Mouse (Mus musculus) 3T3-L1 (cell line): ENCODE measurements at regions not wholly inside any gene's neighbourhood (a gene's known extent, or its start where the extent isn't known, plus 50 kb on each side); places are given as distances from the start of the nearest gene placed in this dataset.
"Not testable (repeated sequence)": the region's sequence is repeated elsewhere in the genome, so short reads cannot be mapped to it uniquely, and the experiment has no call there.

ENCODE experiments used
- DNase-seq: peaks from one replicate; pipeline ENCODE4 v3.0.0-alpha.2; 2015; ENCODE audit warnings: low read depth, low spot score

DNA sequence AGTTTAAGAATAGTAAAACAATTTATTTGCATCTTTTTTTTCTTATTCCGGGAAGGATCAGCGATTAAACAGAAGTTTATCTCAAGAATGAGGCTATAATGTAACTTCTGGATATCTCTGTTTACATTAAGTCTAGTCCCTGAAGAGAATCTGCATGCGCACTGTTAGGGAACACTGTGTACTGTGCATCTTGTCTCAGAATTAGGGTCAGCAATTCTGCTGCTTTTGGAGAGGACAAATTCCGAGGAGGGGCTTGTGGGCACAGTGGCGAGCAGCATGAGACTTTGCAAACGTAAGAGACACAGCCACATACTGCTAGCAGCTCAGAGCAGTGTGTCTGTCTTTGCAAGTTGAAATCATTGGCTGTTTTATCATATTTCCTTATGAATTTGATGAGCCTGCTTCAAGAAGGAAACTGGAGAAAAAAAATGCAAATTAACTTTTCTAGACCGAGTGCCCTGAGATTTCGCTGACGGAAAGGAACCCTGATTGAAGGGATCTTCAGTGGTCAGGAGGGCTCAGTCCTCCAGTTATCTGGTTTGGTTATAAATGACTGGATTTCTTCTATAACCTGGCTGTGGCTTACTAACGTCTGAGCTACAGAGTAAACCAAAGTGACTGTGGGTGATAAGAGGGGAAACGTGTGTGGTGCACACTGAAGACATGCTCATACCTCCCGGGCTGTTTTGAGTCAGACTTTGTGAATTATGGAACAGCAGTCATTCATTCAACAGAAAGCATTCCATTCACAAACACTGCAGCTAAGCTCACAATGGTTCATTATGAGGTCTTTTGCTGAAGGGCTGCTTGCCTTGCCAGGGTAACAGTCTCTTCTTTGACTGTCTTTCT, 305.1 kb downstream of the Ets1 start:
- DNase-seq: no peak

DNA sequence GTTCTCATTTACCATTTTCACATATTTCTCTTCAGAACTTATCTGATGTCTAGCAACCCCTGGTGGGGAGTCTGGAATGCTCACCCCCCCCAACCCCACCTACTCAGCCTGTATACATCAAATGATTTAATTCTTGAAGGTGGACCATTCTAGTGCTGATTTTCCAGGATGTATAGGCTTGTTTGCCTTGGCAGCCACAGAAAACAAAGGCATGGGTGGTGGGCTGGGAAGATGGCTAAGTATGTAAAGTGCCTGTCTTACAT, 305.7 kb downstream of the Ets1 start:
- peak; percentile 23 for DNase-seq

GRCm38 (mm10) chr9:32947221-32947620, 311.2 kb downstream of the Ets1 start:
- no peak for DNase-seq

- DNase-seq: no peak
Measured at GRCm38 (mm10) chr9:32949036-32949435, 313.0 kb downstream of the Ets1 start.

GRCm38 (mm10) chr9:32958716-32959115, 322.7 kb downstream of the Ets1 start:
- peak; percentile 48 for DNase-seq

DNA sequence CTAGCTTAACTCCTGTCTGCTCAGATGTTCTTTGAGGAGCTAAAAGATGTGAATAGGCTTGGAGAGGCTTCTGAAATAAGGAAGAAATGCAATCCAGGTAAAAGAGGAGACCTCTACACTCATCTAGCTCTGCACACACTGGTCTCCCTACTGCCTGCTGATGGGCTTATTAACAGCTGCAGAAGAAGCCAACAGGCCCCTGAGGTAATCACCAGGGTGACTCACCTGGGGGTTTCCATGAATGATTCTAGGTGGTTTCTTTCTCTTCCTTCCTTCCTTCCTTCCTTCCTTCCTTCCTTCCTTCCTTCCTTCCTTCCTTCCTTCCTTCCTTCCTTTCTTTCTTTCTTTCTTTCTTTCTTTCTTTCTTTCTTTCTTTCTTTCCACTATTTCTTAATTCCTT, 323.4 kb downstream of the Ets1 start:
- not testable (repeated sequence) for DNase-seq

- no peak for DNase-seq
Measured at GRCm38 (mm10) chr9:32962679-32963205, 326.7 kb downstream of the Ets1 start.

- no peak for DNase-seq
Measured at GRCm38 (mm10) chr9:32968446-32968845, 332.4 kb downstream of the Ets1 start.

GRCm38 (mm10) chr9:32971421-32971820, 335.4 kb downstream of the Ets1 start:
- DNase-seq: no peak

- no peak for DNase-seq
Measured at GRCm38 (mm10) chr9:32971926-32972325, 335.9 kb downstream of the Ets1 start.

- DNase-seq: no peak
Measured at GRCm38 (mm10) chr9:32972431-32973052, 336.5 kb downstream of the Ets1 start.

DNA sequence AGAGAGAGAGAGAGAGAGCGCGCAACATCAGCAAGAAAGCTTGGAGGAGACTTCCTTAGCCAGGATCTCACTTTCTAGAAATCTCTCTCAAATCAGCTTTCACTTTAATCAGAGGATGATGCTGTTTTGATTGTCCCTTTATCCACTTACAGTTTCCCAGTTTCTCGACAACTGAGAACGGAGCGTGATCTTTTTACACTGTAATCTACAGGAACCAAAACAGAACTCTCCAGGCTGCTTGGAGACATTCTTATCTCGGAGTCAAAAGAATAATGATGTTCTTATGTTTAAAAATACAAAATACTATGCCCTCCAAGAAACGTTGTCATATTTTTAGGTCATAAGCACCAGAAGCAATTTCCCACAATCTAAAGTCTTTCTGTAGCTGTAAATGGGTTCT, 341.7 kb downstream of the Ets1 start:
- no peak for DNase-seq

DNA sequence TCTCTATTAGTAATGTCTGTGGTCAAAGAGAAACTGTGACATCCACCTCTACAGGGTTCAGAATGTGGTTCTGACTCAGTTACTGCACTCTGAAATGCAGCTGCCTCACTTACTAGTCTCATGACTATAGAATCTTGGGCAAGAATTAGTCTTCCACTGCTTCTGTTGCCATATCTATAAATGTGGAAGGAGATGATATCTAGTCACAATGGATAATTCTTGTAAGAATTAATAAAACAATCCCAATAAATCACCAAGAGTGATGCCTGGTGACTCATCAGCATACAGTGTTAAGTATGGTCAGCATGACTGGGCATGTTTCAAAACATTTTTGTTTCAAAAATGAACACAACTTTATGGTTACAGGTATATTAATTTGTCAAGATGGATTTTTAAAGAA, 344.8 kb downstream of the Ets1 start:
- peak; percentile 79 for DNase-seq

- no peak for DNase-seq
Measured at GRCm38 (mm10) chr9:32983182-32983581, 347.2 kb downstream of the Ets1 start.

DNA sequence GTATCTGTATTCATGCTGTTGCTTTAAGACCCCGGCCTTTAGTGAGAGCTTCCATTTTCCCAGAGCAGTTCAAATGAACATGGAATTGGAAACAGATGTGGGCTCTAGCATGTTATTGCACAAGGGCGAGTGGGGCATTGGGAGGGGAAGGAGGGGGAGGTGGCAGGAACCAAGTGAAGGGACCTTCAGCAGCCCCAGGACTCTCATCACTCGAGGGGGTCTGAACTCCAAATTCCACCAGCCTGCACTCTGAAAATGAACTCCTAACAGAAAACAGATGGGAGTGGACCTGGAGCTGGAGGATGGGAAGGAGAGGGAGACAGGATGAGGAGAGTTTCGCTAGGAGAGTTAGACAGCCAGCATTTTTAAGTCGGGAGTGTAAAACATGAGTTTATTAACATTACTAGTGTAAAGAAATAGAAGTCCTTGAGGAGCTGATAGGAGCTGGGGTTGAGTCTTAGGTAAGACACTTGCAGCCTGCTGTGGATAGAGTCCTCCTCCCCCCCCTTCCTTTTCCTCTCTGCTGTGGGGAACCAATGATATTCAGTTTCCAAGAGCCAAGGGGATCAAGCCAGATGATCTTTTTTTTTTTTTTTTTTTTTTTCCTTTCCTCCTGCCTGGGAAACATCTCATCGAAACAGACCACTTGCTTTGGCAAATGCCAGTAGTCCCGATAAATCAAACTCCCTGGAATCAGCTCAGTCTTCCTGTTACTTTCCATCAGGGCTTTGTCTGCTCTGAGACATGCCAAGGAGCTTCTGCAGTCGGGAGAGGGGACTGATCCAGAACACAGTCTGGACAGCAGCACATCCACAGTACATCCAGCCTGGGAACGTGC, 351.0 kb downstream of the Ets1 start:
- peak; percentile 79 for DNase-seq

DNA sequence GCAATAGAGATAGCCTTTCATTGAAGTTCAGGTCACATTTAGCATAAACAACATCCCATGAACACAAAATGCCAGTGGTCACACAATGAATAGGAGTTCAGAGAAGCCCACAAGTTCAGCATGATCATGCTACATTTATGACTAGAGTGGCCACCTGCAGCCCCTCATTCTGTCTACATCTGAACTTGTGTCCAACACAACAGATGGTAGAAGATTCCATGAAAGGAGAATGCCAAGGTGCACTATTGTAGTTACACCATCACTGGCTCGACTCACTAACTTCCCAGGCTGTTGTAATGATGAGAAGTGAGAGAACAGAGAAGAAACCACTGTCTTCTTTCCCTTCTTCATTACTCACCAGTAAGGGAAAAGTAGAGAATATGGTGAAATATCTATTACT, 353.0 kb downstream of the Ets1 start:
- DNase-seq: no peak

DNA sequence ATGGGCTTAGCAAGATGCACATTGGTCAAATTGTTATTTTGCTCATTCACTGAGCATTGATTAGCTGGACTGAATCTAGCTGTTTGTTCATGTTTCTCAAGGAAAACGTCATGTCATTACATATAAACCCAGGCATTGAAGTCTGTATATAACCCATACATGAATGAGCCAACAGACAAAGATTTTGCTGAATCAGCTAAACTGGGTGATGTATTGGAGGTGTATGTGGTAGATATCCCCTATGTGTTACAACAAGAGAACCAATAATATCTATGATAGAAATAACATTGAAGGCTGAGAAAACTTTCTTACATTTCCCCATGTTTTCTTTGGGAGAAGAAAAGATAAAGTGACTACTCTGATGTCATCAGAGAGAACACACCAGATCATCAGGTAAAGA, 362.3 kb downstream of the Ets1 start:
- DNase-seq: no peak

DNA sequence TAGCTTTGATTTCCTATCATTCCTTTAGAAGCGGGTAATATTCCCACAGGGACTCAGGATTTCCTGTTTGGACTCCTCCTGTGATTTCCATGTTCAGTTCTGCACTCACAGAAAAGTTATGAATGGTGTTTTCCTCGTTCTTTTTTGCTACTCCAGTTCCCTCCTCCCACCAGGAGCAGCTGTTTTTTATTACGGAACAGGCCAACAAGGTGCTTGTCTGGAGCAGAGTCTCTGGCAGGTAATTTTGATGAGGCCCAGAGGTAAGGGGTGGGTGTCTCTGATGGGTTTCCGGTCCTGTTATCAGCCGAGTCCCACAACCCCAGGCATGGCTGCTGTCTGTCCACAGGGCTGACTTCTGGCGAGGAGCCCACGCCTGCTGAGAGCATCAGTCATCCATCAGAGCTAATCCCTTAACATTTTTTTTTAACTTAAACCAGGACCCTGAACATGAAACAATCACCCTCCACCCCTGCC, 364.7 kb downstream of the Ets1 start:
- peak; percentile 64 for DNase-seq

DNA sequence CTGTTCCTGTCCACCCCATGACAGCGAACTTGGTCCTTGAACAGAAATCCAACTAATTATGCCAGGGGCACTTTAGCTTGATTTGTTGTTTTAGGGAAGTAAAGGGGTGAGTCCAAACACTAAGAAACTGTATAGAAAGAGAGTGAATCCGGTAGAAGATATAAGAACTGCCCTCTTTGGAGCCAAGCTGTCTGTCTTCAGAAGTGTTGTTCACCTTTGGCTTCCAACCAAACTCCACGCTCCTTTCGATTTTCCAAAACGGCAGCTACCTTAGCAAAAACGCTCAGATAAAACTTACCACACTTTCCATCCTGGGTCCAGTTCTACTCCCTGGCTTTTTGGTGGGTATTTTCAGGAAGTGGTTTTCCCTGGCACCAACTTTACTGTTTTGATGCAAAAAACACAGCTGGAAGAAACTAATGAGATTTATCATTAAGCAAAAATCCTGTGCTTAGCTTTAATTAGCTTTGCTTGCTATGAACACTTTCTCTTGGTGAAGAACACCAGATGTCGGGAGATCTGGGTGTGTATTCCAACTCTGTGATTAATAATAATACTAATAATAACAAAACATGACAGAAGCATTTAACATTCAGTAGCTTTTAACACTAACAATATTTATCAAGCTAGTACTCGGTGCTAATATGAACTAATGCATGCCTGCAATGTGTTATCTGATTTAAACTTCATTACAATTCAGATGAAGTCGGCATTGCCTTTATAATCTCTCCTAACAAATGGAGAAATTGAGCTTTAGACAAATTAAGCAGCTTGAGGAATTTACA, 365.3 kb downstream of the Ets1 start:
- peak; percentile 36 for DNase-seq

GRCm38 (mm10) chr9:33003880-33004279, 367.9 kb downstream of the Ets1 start:
- peak; percentile 91 for DNase-seq

- peak; percentile 46 for DNase-seq
Measured at GRCm38 (mm10) chr9:33004536-33004935, 368.5 kb downstream of the Ets1 start.
